Mouse (Mus musculus) stomach, postnatal 0 days (tissue): ENCODE measurements around the gene Hist1h1a. TPM values are rescaled to one million over a fixed set of nuclear protein-coding genes. Genes with fewer than 3 reads are reported as not detected.

ENCODE experiments used
- ATAC-seq: fragments of 200-750 bp; cut with Nextera tagmentation; 2 replicates; pipeline ENCODE4 v1.8.0; 2017; ENCODE audit not compliant: low FRiP score, low TSS enrichment
- DNase-seq: peaks from one replicate; pipeline ENCODE4 v3.0.0-alpha.2; 2016; ENCODE audit warnings: low spot score
- H3K27ac ChIP-seq: fragments of 300-500 bp; sonication (generic); replicated peaks from 2 replicates; pipeline ENCODE4 v1.5.1; 2014; ENCODE audit warnings: mild to moderate bottlenecking, control low read depth
- H3K27me3 ChIP-seq: fragments of 300-500 bp; sonication (generic); 2 replicates; pipeline ENCODE4 v1.6.1; 2014; ENCODE audit warnings: low read length; ENCODE audit not compliant: control insufficient read depth, insufficient read depth
- H3K36me3 ChIP-seq: fragments of 300-500 bp; sonication (generic); 2 replicates; pipeline ENCODE4 v1.6.1; 2014; ENCODE audit warnings: low read length, mixed read lengths; ENCODE audit not compliant: control insufficient read depth, insufficient read depth
- H3K4me1 ChIP-seq: fragments of 300-500 bp; sonication (generic); replicated peaks from 2 replicates; pipeline ENCODE4 v1.6.1; 2014; ENCODE audit warnings: antibody characterized with exemption; ENCODE audit not compliant: control insufficient read depth, insufficient read depth
- H3K4me2 ChIP-seq: fragments of 300-500 bp; sonication (generic); replicated peaks from 2 replicates; pipeline ENCODE4 v1.6.1; 2014; ENCODE audit warnings: low read depth, mild to moderate bottlenecking, control low read depth, moderate library complexity
- H3K4me3 ChIP-seq: fragments of 300-500 bp; sonication (generic); 2 replicates; pipeline ENCODE4 v1.5.1; 2014; ENCODE audit warnings: low read depth, low read length, control low read depth
- H3K9ac ChIP-seq: fragments of 300-500 bp; sonication (generic); 2 replicates; pipeline ENCODE4 v1.6.1; 2014; ENCODE audit warnings: mild to moderate bottlenecking, low read length, control low read depth, mixed read lengths
- H3K9me3 ChIP-seq: fragments of 300-500 bp; sonication (generic); 2 replicates; pipeline ENCODE4 v1.6.1; 2016; ENCODE audit warnings: low read length; ENCODE audit not compliant: control insufficient read depth
- CTCF ChIP-seq: IDR thresholded peaks from 2 replicates; pipeline ENCODE4 v1.5.1; 2016; ENCODE audit warnings: antibody characterized with exemption, low read depth, mild to moderate bottlenecking, moderate library complexity
- EP300 ChIP-seq: optimal IDR thresholded peaks from 2 replicates; pipeline ENCODE3; 2016; ENCODE audit warnings: antibody characterized with exemption
- WGBS: fragments of 180-500 bp; shearing (Covaris S2); extraction: QIAGEN DNeasy Blood & Tissue Kit; methylation state at CpG from one replicate; pipeline ENCODE4 v1.1.7; 2014; 5-methylcytosine and 5-hydroxymethylcytosine counted together
- polyA plus RNA-seq: library from polyadenylated mRNA; unstranded; fragments of >200 nt; fragmentation: Nextera tagmentation; extraction: Ambion mirVana; gene quantifications from 2 replicates; pipeline ENCODE4 v1.2.1, GENCODE M21; 2015

The Hist1h1a gene
- polyA plus RNA-seq, 1 experiment from 2014 or later = 1.4 TPM

- no peaks in the 10 kb centered on the region for H3K9me3 ChIP-seq
- peak overlapping the region; percentile 59 for H3K9ac ChIP-seq
- peak overlapping the region; percentile 55 for H3K4me3 ChIP-seq
- no peaks in the 10 kb centered on the region for H3K36me3 ChIP-seq
- peak overlapping the region; percentile 96 for H3K27ac ChIP-seq
- 25% methylated on average over 4 of the region's 4 CpGs for WGBS
- no peak for TF ChIP-seq CTCF
- no peak for TF ChIP-seq EP300
- no peaks in the 10 kb centered on the region for H3K4me1 ChIP-seq
- H3K27me3 ChIP-seq = no peaks in the 10 kb centered on the region
- no peak for DNase-seq
- no peak for ATAC-seq
- H3K4me2 ChIP-seq = peak overlapping the region; percentile 84
Measured at GRCm38 (mm10) chr13:23738041-23738440, 25.4 kb upstream of the Hist1h1a start.

GRCm38 (mm10) chr13:23738677-23739068, 24.8 kb upstream of the Hist1h1a start, which contains the start of gene Hist1h1c:
TSS of gene Hist1h1c (plus strand) at chr13:23738808.
- under 1% methylated on average over 29 of the region's 38 CpGs for WGBS
- TF ChIP-seq EP300 (no peak), CTCF (peak; percentile 47)
- H3K9me3 ChIP-seq = no peaks in the 10 kb centered on the region
- peak; percentile 93 for ATAC-seq
- H3K4me3 ChIP-seq = peak within 1 kb of the TSS; percentile 55
- peak; percentile 94 for DNase-seq
- no peaks in the 10 kb centered on the region for H3K4me1 ChIP-seq
- H3K9ac ChIP-seq = peak within 1 kb of the TSS; percentile 88
- peak within 1 kb of the TSS; percentile 96 for H3K27ac ChIP-seq
- peak within 1 kb of the TSS; percentile 84 for H3K4me2 ChIP-seq
- no peaks in the 10 kb centered on the region for H3K27me3 ChIP-seq
- no peaks in the 10 kb centered on the region for H3K36me3 ChIP-seq

- H3K27ac ChIP-seq = peak overlapping the region; percentile 96
- peak overlapping the region; percentile 88 for H3K9ac ChIP-seq
- H3K9me3 ChIP-seq = no peaks in the 10 kb centered on the region
- H3K4me3 ChIP-seq = peak overlapping the region; percentile 55
- H3K27me3 ChIP-seq = no peaks in the 10 kb centered on the region
- TF ChIP-seq CTCF = no peak
- TF ChIP-seq EP300 = peak; percentile 42
- WGBS = 0% methylated on average over 38 of the region's 39 CpGs
- DNase-seq (peak; percentile 93), ATAC-seq (peak; percentile 85)
- H3K4me2 ChIP-seq = peak overlapping the region; percentile 84
- no peaks in the 10 kb centered on the region for H3K36me3 ChIP-seq
- no peaks in the 10 kb centered on the region for H3K4me1 ChIP-seq
Measured at GRCm38 (mm10) chr13:23739069-23739921, 24.2 kb upstream of the Hist1h1a start.

GRCm38 (mm10) chr13:23739922-23740252, 23.6 kb upstream of the Hist1h1a start:
- Histone ChIP-seq H3K4me1 (no peaks in the 10 kb centered on the region), H3K27ac (peak overlapping the region; percentile 96), H3K36me3 (no peaks in the 10 kb centered on the region), H3K27me3 (no peaks in the 10 kb centered on the region), H3K9me3 (no peaks in the 10 kb centered on the region), H3K9ac (peak overlapping the region; percentile 88), H3K4me2 (peak overlapping the region; percentile 84), H3K4me3 (peak overlapping the region; percentile 55)
- ATAC-seq (no peak), DNase-seq (no peak)
- no peak for TF ChIP-seq CTCF
- TF ChIP-seq EP300 = no peak
- under 1% methylated on average over 14 of the region's 14 CpGs for WGBS

- H3K4me1 ChIP-seq = no peaks in the 10 kb centered on the region
- H3K27ac ChIP-seq = peak overlapping the region; percentile 96
- TF ChIP-seq CTCF = no peak
- no peak for TF ChIP-seq EP300
- DNase-seq (no peak), ATAC-seq (no peak)
- no peaks in the 10 kb centered on the region for H3K27me3 ChIP-seq
- no peaks in the 10 kb centered on the region for H3K36me3 ChIP-seq
- peak overlapping the region; percentile 55 for H3K4me3 ChIP-seq
- H3K9me3 ChIP-seq = no peaks in the 10 kb centered on the region
- peak overlapping the region; percentile 84 for H3K4me2 ChIP-seq
- H3K9ac ChIP-seq = peak overlapping the region; percentile 88
- 14% methylated on average over 13 of the region's 13 CpGs for WGBS
Measured at GRCm38 (mm10) chr13:23740256-23740840, 23.1 kb upstream of the Hist1h1a start.

- no peak for TF ChIP-seq CTCF
- TF ChIP-seq EP300 = no peak
- H3K27me3 ChIP-seq = no peaks in the 10 kb centered on the region
- WGBS = 46% methylated on average over 5 of the region's 5 CpGs
Measured at GRCm38 (mm10) chr13:23740910-23741309, 22.6 kb upstream of the Hist1h1a start.

More at GRCm38 (mm10) chr13:23740910-23741309, 22.6 kb upstream of the Hist1h1a start:
- Histone ChIP-seq H3K9me3 (no peaks in the 10 kb centered on the region), H3K9ac (no peak overlapping the region), H3K27ac (no peak overlapping the region), H3K4me3 (no peak overlapping the region), H3K36me3 (no peaks in the 10 kb centered on the region), H3K4me2 (peak overlapping the region; percentile 84; the same call in 1 of the 2 replicates), H3K4me1 (no peaks in the 10 kb centered on the region)
- ATAC-seq (no peak), DNase-seq (no peak)
